Mouse (Mus musculus) c-Kit-negative CD71-positive TER-119-positive erythroid progenitor cells, embryonic 14.5 days (primary cell): ENCODE measurements around the gene Nmnat3.

ENCODE experiments used
- DNase-seq: peaks from one replicate; pipeline ENCODE4 v3.0.0-alpha.2; 2013; ENCODE audit warnings: low read depth, low spot score

Nmnat3 gene

GRCm38 (mm10) chr9:98420666-98421065, 133.4 kb downstream of the Nmnat3 start:
- no peak for DNase-seq

DNA sequence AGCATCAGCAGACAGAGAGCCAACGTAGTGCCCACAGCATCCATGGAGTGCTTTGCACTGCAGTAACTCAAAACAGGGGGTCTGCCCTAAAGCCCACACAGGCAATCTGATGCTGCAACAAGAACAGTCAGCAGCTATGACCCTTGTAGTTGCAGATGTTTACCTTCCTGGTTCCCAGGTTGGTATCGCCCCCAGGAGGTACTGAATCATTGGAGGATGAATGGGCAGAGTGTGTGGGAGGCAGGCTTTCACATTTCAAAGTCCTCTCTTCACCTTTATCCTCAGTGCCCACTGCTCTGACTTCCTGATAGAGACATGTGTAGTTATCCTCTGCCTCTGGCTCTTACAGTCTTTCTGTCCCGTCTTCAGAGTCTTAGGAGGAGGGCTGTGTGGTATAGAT, 134.7 kb downstream of the Nmnat3 start:
- DNase-seq, result no peak

- no peak for DNase-seq
Observed at GRCm38 (mm10) chr9:98422656-98423055, 135.4 kb downstream of the Nmnat3 start, which contains the start of gene Rbp1. Rbp1 (plus strand) TSS chr9:98422961.

DNA sequence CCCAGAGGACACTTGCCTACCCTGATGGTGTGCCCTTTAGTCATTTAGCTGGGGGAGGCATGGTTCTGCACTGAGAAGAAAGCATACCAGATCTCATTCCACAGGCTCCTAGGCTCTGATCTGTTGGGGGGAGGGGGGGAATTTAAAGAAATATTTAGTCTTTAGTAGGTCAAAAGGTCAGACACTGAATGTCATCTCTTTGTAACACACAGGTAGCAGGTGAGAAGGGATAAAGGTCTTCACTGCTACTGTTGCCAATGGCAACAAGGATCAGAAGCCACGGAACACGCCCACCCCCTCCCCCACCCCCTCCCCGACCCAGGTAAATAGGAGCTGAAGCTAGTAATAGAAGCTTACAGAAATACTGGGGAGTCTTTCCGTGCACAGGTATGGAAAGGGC, 136.5 kb downstream of the Nmnat3 start:
- no peak for DNase-seq

GRCm38 (mm10) chr9:98424291-98424690, 137.1 kb downstream of the Nmnat3 start:
- no peak for DNase-seq

DNA sequence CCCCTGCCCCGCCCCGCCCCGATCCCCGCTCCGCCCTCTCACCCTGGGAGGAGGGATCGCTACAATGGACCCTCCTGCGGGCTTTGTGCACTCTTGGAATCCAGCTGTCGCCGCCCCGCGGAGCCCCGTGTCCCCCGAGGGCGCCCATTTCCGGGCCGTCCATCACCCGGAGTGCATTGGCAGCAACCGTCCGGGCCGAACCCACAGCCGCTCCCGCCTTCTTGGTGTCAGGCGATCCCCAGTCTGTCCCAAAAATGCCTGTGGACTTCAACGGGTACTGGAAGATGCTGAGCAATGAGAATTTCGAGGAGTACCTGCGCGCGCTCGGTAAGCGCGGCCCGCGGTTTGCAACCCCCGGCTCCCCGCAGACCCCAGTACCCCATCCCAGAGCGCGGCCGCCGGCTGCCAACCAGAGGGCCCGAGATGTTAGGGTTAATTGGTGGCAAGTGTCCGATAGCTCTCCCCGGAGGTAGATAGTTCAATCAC, 137.5 kb downstream of the Nmnat3 start:
- DNase-seq, result no peak

- no peak for DNase-seq
Observed at GRCm38 (mm10) chr9:98425351-98425880, 138.2 kb downstream of the Nmnat3 start.

GRCm38 (mm10) chr9:98427906-98428517, 140.8 kb downstream of the Nmnat3 start:
- no peak for DNase-seq

- DNase-seq, result no peak
Observed at GRCm38 (mm10) chr9:98428783-98429182, 141.5 kb downstream of the Nmnat3 start.

- no peak for DNase-seq
Observed at GRCm38 (mm10) chr9:98429806-98430205, 142.6 kb downstream of the Nmnat3 start.

DNA sequence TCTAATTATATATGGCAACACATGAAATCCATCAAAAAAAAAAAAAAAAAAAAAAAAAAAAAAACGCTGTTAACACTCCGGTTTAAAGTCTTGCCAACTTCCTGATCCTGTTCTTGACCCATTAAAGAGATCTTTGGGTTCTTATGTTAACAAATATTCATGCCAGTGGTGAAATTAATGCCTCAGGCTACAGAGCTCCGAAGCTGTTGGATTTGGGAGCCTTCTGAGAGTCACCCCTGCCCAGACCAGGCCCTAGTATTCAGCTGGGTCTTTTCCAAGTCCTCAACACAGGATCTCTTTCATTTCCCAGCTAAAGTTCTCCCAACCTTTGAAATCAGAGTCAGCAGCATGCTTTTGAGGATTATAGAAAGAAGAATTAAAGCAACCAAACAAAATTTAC, 143.3 kb downstream of the Nmnat3 start:
- no peak for DNase-seq

DNA sequence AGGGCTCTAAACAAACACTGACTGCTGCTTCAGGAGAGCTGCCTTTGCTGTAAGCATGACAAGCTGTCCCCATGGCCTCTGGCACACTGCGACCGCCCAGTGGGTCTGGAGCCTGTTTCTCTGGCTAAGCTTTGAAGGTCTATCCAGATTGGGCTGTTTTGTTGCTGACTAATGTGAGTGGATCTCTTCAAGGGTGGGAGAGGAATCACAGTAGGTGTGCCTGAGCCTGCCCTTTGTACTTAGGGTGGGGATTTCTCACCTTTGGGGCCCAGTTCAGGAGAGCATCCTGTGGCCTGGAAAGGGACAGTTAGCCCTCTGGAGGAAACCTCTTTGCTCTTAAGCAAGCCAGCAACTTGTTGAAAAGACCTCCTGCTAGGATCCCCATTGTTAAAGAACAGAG, 145.8 kb downstream of the Nmnat3 start:
- DNase-seq, result no peak

DNA sequence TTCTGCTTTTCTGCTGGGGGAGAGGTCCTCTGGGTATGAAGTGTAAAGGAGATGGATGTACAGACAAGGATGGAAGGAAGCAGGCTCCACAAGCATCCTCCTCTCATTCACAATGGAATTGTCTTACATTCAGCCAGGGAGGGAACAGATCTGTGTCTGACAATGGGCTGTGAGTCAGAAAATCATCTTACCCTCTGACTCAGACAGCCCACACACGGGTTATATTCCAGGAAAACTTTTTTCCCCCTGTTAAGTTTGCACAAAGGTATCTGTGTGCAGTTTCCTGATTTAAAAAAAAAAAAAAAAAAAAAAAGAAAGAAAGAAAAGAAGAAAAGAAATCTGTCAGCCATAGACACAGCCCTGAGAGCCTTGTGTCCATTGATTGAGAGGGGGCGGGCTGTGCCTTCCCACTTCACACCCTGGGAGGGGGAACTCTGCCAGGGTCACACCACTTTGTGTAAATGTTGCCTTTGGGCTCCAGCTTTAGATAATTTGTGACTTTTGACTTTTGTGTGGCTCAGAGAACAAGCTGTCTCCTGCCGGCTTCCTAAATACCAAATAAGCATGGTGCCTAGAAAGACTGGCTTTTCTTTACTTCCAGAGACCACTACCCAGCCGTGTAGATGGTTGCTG, 146.8 kb downstream of the Nmnat3 start:
- DNase-seq, result no peak

GRCm38 (mm10) chr9:98437819-98438218, 150.6 kb downstream of the Nmnat3 start:
- no peak for DNase-seq

DNA sequence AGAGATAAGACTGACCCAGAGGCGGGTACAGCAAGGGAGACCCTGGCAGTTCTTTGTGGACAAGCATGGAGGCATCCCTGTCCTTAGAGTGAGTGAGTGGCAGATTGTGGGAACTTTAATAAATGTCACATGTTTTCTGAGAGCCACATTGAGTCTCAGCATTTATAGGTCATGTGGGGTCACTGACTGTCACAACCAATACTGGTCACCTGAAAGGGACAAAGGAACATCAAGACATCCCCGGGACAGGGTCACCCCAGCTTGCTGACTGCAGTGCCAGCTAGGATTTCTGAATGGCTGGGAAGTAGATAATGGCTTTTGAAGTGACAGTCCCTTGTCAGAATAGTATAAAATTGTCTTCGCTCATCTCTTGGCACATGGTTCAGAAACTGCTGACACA, 151.9 kb downstream of the Nmnat3 start:
- no peak for DNase-seq

DNA sequence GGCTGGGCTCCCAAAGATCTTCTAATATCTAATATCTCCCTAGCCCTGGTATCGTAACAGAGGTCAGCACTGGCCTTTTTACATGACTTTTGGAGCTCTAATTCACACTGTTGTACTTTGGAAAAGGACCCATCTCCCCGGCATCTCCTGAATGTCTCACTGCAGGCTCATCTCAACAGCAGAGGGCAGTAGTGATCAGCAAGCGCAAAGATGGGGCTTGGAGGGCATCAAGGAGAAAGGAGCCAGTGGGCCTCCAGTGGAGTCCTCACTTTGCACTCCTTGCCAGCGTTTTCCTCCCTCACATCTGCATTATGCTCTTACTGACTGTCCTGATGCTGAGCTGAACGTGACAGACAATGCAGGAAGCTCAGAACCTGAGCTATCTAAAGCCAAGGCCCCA, 155.4 kb downstream of the Nmnat3 start:
- no peak for DNase-seq

- no peak for DNase-seq
Observed at GRCm38 (mm10) chr9:98445359-98446149, 158.3 kb downstream of the Nmnat3 start.

DNA sequence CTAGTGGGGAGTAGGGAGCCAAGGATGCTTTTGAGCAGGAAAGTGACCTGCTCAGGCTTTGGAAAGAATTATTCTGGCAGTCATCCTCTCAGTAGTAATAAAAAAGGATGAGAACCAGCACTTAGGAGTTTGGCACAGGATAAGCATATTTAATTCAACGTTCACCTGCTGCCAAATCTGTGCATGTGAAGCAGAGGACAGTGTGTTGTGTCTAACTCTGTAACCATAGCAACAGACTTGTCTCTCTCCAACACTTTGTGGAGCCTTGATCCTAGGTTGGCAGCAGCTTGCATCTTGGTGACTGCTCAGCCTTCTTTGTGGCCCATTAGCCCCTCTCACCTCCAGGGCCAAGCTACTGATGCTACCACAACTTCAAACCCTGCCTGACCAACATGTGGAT, 163.7 kb downstream of the Nmnat3 start:
- no peak for DNase-seq

DNA sequence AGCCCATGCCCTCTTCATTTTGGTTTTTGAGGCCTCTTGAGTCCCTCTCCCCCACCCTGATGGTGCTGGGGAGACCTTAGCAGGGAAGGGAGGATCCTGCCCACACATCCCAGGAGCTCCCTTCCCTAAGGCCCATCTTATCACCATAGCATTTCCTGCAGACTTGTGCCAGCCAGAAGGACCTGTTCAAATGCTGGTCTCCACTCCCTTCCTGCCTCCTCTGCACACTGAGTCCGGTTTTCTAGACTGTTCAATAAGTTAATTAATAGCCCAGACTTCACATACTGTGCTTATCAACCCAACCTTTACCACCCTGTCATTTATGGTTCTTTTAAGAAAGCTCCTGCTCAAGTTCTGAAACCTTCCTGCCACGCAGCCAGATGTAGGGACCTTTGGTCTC, 179.5 kb downstream of the Nmnat3 start:
- DNase-seq, result no peak
